Mouse (Mus musculus): ENCODE results near the gene Spem2.
A peak's percentile ranks its signal among the peaks of the same experiment; 100 is the strongest.

Gene Spem2

GRCm38 (mm10) chr11:69797924-69798323, 20.3 kb downstream of the Spem2 start:
- no peak for DNase-seq

GRCm38 (mm10) chr11:69795983-69796435, 22.3 kb downstream of the Spem2 start:
- no peak for DNase-seq

- DNase-seq, result peak; percentile 94 to 97
Observed at GRCm38 (mm10) chr11:69795168-69795982, 22.9 kb downstream of the Spem2 start, which contains the start of gene Chrnb1. TSS of gene Chrnb1 (minus strand) at chr11:69795943.

DNA sequence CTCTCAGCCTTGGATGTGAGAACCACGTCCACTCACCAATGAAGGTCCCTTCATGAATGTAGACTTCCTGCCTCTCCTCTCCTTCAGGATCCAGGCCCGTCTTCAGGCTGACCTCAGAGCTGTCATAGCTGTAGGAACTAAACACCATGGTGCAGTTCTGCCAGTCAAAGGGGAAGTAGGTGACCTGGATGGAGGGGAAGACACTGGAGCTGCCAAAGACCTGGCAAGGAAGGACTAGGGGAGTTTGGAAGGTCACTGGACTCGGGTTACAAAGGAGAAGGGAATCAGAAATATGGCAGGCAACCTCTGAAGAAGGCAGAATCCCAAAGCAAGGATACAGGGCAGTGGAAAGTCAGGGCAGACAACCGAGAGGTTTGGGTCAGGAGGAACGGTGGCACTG, 24.8 kb downstream of the Spem2 start:
- DNase-seq, result no peak

- DNase-seq, result no peak
Observed at GRCm38 (mm10) chr11:69791420-69791819, 26.8 kb downstream of the Spem2 start.

DNA sequence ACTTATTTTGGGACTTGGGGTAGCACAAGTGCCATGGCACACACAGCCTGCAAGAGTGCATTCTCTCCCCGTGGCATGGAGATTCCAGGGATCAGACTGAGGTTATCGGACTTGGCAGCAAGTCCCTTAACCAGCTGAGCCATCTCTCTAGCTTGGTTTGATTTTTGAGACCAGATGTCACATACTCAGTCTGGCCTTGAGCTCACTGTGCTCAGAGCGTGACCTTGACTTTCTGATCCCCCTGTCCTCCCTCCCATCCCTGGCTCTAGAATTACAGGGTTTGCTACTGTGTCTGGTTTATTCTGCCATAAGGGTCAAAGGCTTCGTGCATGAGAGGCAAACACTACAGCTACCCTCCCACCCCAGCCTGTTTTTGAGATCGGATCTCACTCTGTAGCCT, 28.8 kb downstream of the Spem2 start:
- DNase-seq, result no peak

DNA sequence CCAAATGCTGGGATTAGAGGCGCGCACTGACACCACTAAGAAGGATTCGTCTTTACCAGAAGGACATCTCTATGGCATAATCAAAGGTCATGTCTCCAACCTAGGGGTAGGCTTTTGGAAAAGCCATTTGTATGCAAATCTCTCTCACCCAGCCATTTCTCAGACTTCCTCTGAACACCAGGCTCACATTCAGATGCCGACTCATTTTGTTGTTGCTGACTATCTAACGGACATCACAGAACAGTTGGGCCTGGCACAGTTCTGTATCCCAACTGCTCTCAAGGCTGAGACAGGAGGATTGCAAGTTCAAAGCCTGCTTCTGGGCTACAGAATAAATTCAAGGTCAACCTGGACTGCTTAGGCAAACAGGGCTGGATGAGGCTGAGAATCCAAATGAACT, 31.0 kb downstream of the Spem2 start:
- DNase-seq, result no peak

- peak; percentile 45 to 53 for DNase-seq
Observed at GRCm38 (mm10) chr11:69784793-69785272, 33.4 kb downstream of the Spem2 start.

DNA sequence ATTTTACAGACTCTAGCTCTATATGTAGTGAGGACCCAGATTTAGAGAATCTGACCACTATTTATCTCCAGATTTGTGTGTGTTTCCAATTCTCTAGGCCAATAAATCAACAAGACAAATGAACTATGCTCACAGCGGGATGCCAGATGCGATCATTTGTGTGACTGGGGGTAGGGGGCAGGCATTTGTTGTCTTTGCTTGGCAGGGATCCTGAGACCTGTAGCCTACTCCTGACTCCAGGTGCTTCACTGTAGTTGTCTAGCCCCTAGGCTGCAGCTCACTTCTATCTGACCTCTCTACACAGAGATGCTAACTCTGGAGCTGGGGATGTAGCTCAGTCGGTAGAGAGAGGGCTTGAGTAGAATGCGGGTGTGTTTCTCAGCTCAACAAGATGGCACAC, 36.4 kb downstream of the Spem2 start:
- no peak for DNase-seq

DNA sequence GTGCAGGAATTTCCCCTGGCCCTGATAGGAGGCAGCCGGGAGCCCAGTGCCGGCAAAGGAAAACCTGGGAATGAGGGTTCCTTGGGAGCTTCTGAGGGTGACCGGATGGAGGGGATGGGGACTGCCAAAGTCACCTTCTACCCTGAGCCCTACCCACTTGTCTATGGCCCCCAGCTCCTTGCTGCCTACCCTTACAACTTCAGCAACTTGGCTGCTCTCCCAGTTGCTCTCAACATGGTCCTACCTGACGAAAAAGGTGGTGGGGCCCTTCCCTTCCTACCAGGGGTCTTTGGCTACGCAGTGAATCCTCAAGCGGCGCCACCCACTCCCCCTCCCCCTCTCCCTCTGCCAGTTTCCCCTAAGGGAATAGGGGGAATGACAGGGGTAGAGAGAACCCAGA, 39.3 kb downstream of the Spem2 start:
- no peak for DNase-seq

DNA sequence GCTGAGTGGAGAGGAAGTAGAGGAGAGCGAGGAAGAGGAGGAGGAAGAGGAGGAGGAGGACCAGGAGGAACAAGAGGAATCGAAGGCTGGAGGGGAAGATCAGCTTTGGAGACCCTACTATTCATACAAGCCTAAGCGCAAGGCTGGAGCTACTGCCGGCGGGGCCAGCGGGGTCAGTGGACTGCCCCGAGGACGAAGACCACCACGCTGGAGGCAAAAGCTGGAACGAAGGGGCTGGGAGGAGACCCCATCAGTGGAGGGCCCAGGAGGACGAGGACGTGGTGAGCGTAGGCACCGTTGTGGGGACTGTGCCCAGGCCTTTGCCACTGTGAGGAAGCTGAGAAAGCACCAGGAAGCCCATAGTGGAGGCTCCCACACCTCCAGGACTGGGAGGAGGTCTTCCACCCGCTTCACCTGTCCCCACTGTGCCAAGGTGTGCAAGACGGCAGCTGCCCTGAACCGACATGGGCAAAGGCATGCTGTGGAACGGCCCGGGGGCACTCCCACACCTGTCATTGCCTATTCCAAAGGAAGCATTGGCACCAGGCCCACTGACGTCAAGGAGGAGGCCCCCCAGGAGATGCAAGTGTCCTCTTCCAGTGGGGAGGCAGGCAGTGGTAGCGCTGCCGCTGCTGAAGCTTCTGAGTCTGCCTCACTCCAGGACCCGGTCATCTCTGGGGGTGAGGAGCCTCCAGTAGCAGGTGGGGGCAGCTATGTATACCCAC, 39.8 kb downstream of the Spem2 start:
- DNase-seq, result peak; percentile 64 to 69

GRCm38 (mm10) chr11:69777504-69778257, 40.6 kb downstream of the Spem2 start:
- peak; percentile 64 to 76 for DNase-seq

- no peak for DNase-seq
Observed at GRCm38 (mm10) chr11:69776488-69776887, 41.8 kb downstream of the Spem2 start.

DNA sequence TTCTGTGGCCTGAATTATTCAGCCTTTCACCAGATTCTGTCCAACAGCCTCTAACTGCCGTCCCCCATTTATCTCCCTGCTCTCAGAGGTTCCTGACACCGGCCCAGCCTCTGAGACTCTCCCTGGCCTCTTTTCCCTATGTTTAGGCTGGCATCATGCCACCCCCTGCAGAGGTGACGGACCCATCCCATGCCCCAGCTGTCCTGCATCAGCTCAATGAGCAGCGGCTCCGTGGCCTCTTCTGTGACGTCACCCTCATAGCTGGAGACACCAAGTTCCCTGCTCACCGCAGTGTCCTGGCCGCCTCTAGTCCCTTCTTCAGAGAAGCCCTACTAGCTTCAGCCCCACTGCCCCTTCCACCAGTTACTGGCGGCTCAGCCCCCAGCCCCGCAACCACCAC, 42.5 kb downstream of the Spem2 start:
- peak in 1 of 2 experiments; percentile 45 for DNase-seq

GRCm38 (mm10) chr11:69774961-69775360, 43.3 kb downstream of the Spem2 start:
- no peak for DNase-seq

GRCm38 (mm10) chr11:69767625-69767909, 50.7 kb downstream of the Spem2 start:
- peak in 1 of 2 experiments; percentile 38 for DNase-seq

DNA sequence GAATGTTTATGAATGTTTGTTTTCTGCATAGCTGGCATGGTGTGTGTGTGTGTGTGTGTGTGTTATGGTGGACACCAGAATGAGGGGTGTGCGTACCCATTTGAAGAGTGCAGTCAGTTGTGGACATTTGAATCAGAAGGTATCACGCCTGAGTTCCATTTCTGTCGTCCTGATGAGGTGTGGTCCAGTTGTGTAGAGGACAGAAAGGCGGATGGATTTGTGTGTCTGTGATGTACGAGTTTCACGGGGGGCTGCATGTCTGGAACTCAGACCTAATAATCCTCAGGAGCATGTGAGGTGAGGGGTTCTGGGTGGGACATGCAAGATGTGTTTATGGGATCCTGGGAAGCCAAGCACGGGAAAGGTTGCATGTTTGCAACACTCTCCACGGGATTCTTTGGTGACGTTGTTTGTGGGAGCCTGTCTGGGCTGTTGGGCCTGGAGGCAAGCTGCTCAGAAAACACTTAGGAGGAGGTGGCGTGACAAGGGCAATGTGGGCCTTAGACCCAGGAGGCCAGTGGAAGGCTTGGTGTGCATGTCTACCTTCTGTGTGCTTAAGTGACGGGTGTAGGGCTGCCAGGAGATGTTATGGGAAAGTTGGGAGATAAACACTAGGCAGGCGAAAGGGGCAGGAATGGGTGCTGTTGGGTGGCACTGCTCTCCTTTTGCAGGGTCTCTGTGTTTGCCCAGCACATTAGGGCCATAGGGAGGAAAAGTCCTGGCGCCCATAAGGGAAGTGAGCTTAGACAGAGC, 51.2 kb downstream of the Spem2 start:
- peak in 1 of 2 experiments; percentile 28 for DNase-seq

Data from kidney, postnatal 4 days (tissue).